Mouse (Mus musculus) urinary bladder, adult 2 months (tissue): ENCODE results near the gene Camta2. TPM values are rescaled to one million over a fixed set of nuclear protein-coding genes. Genes with fewer than 3 reads are reported as not detected.

ENCODE experiments used
- DNase-seq: peaks from one replicate; pipeline ENCODE4 v3.0.0; 2022; ENCODE audit warnings: low spot score
- polyA plus RNA-seq: library from polyadenylated mRNA; depleted of rRNA; stranded (reverse); fragments of >200 nt; gene quantifications from 2 replicates; pipeline ENCODE4 v1.2.3, GENCODE M21; 2012; rRNA removed

Gene Camta2
- polyA plus RNA-seq, result 16.6 and 25.4 TPM in 2 replicates

DNA sequence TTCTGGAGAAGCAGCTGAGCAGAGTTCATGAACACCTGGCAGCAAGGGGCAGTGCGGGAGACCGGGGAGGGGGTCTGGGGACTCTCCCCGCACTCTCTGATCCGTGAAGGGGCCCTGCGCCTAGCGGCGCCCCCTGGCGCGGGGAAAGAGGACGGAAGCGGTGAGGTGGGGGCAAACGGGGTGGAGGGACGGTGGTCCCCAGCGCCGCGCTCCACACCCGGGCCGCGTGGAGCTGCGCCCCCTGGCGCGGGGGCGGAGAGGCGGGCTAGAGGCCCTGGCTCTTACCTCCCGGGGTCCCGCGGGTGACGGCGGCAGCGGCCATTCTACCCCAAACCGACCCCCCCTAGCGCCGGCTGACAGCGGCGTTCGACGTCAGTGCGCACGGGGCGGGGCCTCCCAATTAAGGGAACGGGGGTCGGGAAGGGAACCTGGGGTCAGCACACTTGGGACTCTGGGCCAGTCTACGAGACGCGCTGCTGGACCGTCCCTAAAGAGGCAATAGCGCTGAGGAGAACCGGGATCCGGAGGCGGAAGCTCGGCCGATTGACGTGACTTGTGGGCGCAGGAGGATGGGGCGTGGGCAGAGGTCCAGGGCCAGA, at the start of gene Camta2:
Gene Camta2 (minus strand): TSS at position 505 of the 599 bp plus-strand sequence.
- peak; percentile 85 for DNase-seq

GRCm38 (mm10) chr11:70733256-70733655, 45.4 kb upstream of the Camta2 start:
- no peak for DNase-seq

DNA sequence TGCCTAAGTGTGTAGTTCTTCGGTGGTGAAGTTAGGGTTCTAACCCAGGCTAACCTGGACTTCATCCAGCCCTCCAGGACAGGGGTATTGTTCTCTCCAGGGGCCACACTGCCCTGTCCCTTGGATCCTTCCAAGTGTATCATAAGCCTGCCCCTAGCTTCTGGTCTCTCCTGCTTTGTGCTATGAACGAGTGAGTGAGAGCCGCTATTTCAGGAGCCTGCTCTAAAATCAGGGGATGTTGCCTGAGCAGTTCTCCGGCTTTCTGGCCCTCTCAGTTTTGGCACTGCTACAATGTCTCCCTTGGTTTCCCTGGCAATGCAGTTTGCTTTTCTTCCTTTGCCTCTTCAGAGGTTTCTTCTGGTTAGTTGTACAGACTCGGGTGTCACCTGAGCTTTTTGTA, 43.3 kb upstream of the Camta2 start:
- no peak for DNase-seq

GRCm38 (mm10) chr11:70730427-70731038, 42.6 kb upstream of the Camta2 start:
- DNase-seq, result no peak

DNA sequence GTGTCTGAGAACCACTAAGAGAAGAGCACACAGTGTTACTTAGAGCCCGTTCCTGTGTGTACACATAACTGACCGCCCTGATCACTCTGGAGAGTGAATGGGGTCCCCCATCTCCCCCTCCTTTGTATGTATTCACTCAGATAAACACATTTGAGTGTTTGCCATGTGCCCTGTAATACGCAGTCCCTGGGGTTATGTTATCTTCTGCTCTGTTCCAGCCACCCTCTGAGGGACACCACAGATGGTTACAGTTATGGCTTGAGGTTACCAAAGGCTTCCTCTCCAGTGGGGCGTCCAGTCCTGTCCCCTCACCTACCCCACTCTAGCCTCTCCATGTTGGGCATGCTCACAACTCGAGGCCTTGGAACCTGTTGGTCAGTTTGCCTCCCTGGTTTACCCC, 39.5 kb upstream of the Camta2 start:
- DNase-seq, result no peak

- DNase-seq, result no peak
Observed at GRCm38 (mm10) chr11:70726585-70726984, 38.7 kb upstream of the Camta2 start.

- DNase-seq, result no peak
Observed at GRCm38 (mm10) chr11:70724706-70725105, 36.8 kb upstream of the Camta2 start.

DNA sequence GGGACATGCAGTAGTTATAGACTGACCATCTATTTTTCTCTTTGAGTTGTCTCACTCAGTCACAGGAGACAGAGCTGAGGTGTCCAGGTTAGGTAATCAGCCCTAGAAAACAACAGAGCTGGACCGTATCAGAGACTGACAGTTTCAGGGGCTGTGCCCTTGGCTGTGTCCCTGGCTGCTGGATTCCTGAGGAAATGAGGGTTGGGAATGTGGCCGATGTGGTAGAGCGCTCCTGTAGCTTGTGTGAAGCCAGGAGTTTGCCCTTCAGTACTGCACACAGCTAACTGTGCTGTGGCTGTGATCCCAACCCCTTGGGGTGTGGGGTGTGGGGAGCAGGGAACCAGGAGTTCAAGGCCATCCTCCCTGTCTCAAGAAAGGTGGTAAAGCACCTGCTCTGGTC, 33.2 kb upstream of the Camta2 start:
- DNase-seq, result no peak

DNA sequence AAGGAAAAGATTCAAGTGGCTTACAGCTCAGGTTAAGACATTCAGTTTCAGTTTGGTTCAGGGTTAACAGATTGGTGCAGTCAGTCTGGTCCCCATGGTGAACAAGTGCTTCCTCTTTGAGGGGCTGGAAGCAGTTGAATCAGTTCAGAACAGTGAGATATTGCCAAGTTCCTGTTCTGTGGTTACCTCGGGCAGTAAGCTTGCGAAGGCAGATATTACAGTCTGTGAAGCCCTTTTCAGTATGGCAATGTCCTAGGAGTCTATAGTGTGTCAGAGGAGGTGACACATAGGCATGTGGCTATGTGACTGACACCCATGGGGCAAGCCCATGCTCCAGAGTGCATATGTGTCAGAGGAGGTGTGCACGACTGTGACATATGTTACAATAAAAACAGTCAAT, 32.7 kb upstream of the Camta2 start:
- no peak for DNase-seq

GRCm38 (mm10) chr11:70718481-70718880, 30.6 kb upstream of the Camta2 start:
- DNase-seq, result no peak

- DNase-seq, result no peak
Observed at GRCm38 (mm10) chr11:70715832-70716231, 27.9 kb upstream of the Camta2 start.

GRCm38 (mm10) chr11:70713222-70713621, 25.3 kb upstream of the Camta2 start:
- no peak for DNase-seq

- DNase-seq, result no peak
Observed at GRCm38 (mm10) chr11:70711026-70711425, 23.1 kb upstream of the Camta2 start.

DNA sequence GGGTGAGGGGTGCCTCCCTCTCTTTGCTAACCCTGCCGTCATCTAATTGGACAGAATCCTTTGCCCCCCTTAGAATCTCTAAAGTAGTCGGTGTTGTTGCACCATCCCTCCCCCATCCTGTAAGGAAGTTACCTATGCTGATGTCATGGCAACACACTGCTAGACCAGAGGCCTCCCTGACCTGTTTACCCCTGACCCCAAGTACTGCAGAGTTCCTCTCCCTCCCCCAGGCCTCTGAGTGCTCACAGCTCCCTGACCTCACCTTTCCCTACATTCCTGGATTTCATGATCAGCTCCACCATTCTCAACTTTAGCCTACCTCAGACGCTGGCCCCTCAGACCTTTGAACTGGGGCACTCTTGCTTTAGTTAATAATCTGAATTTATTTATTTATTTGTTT, 18.2 kb upstream of the Camta2 start:
- DNase-seq, result no peak

- DNase-seq, result no peak
Observed at GRCm38 (mm10) chr11:70702781-70703180, 14.9 kb upstream of the Camta2 start.

DNA sequence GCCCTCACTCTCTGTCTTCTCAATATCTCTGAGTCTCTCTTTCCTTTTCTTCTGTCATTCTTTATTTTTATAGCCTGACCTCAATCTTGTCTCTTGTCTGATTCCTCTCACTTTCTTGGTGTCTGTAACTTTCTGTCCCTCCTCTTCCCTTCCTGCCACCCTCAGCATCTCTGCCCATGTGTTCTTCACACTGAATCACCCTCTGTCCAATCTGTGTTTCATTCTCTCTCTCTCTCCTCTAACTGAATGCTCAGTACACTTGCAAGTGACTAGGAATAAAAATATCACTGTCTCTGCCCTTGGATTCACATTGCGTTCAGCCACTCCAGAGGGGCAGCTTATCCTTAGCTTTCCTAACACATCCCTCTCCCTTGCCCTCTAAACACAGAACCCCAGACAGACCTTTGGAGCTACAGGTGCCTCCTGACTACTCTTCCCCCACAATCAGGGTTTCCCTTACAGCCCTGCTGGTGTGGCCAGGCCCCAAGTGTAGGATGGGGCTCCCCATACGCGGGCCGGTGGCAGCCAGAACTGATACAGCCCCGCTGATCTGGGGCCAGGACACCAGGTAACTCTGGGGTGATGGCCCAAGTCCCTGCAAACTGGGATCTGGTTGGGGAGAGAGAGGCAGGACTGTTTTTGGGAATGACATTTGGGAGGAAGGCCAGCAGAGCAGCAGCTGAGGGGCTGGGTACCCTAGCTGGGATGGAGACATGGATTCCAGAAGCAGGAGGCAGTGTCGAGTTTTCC, 14.3 kb upstream of the Camta2 start:
- DNase-seq, result no peak

GRCm38 (mm10) chr11:70701221-70701955, 13.5 kb upstream of the Camta2 start:
- no peak for DNase-seq

- peak; percentile 78 for DNase-seq
Observed at GRCm38 (mm10) chr11:70700613-70701012, 12.7 kb upstream of the Camta2 start.

- peak; percentile 96 for DNase-seq
Observed at GRCm38 (mm10) chr11:70699722-70700556, 12.0 kb upstream of the Camta2 start, which contains the start of the genes Inca1 and Kif1c. Gene Inca1 (minus strand): TSS chr11:70700155. Gene Kif1c (plus strand): TSS chr11:70700548.

- DNase-seq, result no peak
Observed at GRCm38 (mm10) chr11:70699051-70699450, 11.1 kb upstream of the Camta2 start.

GRCm38 (mm10) chr11:70697376-70697775, 9.5 kb upstream of the Camta2 start:
- DNase-seq, result no peak
